Mouse (Mus musculus) stomach, postnatal 0 days (tissue): Measurements from ENCODE around the gene Tada3.

Experiments used
- CTCF ChIP-seq: IDR thresholded peaks from 2 replicates; pipeline ENCODE4 v1.5.1; 2016; ENCODE audit warnings: antibody characterized with exemption, low read depth, mild to moderate bottlenecking, moderate library complexity
- EP300 ChIP-seq: optimal IDR thresholded peaks from 2 replicates; pipeline ENCODE3; 2016; ENCODE audit warnings: antibody characterized with exemption

DNA sequence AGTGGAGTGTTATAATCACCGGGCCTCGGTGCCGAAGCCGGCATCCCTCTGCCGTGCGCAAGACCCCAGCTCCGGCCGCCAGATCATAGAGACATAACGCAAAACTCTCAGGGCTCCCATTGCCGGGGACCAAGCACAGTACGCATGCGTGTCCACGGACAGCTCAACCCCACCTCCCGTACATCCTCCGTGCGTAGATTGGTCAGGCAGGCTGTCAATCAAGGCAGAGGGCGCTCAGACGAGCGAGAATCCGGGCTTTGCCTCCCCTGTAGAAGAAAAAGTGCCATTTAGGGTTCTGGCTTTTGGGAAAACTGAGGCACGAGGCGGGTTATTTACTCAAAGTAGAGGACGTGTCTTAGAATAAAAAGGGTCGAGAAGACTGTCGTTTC, 41.5 kb upstream of the Tada3 start, which contains the start of gene Rpusd3:
- TF ChIP-seq CTCF (no peak), EP300 (no peak)
